Mouse (Mus musculus): ENCODE results near the gene Sv2a.
"Not testable (repeated sequence)": the region's sequence is repeated elsewhere in the genome, so short reads cannot be mapped to it uniquely, and the experiment has no call there.

The Sv2a gene

DNA sequence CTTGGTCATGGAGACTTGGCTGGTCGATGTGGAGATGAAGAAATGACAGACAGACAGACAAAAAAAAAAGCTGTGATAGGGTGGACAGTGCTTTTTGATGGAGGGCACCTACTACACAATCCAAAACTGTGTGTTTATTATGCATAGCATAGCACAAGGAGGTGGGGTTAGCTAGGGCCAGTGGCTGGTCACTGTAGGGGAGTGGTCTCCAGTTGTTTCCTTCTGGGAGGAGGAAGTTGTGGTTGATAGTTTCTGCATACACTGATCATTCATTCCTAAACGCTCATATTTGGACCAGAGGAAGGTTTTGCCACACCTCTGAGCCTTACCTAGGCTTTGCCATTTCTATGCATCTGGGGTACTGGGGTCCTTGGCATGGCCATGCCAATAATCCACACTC lies 49.5 kb downstream of the Sv2a start:
- no peak for TF ChIP-seq GATA4 (IDR thresholded peaks at IDR 0.05; ENCODE audit: insufficient replicate concordance, low read length)

DNA sequence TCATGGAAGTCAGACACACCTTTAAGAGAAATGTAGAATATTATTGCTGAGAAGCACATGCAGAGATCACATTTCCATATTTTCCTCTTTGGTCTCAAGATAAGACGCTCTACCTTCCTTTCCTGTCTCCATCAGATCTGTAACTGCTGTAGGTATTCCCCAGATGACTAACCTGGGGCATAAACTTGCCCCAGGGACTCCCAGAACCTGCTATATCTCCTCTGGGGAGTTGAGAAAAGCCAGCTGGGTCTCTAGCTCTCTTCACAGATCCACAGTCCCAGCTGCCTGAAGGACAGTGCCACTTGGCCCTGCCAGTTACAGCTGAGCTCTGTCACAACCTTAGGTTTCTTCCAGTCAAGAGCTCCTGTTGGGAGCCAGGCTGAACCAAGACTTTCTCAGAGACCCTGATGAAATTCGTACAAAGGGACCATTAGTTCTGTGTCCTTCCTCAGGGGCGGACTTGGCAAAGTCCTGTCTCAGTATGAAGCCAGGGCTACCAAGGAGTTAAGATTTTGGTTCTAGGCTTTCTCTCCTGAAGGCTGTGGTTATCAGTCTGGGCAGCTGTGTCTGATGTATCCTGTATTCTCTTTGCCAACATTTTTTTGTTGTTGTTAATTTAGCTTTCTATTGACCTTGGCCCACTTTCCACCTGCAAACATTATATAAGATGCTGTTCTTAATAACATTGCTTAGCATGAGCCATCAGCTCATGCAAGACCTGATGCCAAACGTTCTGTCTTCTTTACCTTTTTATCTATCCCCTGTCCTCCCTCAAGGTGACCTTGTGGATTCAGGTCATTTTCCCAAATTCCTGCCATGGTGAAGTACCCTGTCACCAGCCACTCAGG lies 50.2 kb downstream of the Sv2a start:
- no peak for TF ChIP-seq GATA4 (IDR thresholded peaks at IDR 0.05; ENCODE audit: insufficient replicate concordance, low read length)

DNA sequence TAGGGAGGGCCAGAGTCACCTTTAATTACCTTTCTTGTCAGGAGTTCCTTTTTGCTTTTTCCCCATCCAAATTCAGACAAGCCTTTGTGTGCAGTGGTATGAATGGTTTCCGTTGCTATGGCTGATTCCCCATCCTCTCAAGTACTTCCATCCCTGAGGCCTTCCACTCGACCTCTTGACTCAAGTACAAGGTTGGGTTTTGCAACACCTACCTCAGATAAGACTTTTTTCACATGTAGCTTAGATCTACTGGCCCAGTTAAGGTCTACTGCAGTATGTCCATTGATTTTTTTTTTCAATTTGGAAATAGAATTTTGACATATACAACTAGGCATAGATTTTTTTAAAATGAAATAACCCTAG lies 50.8 kb downstream of the Sv2a start:
- TF ChIP-seq GATA4 (IDR thresholded peaks at IDR 0.05; ENCODE audit: insufficient replicate concordance, low read length): no peak

DNA sequence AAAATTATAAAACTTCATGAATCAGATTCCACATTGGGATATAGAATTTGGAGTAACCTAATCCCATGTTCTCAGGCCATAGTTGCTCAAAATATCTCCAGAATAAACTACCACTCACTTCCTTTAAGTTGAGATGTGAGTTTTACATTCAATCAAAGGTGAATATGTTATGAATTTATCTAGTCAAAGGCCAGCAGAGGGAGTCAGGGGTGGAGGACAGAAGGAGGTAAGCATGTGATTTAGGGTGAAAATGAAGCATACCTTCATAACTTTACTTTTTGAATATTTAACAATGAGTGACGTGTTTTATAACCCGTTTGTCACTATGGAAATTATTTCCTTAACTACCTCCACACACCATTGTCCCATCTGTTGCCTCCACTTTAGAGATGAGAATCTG lies 54.0 kb downstream of the Sv2a start:
- no peak for TF ChIP-seq GATA4 (IDR thresholded peaks at IDR 0.05; ENCODE audit: insufficient replicate concordance, low read length)

DNA sequence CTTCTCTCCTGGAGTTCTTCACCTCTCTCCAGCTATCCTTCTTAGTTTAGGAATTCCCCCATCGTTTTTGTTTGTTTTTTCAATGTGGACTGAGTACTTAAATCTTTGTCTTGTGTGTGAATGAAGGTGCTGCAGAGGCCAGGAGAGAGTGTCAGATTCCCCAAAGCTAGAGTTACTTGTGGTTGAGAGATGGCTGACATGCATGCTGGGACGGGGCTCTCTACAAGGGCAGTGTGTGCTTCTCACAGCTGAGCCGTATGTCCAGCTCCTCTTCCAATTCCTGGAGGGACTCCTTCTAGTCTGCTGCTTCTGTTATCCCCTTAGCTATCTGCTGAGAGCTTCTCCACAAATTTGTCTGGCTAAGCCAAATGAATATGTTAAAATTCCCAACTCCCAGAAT lies 54.9 kb downstream of the Sv2a start:
- TF ChIP-seq GATA4 (IDR thresholded peaks at IDR 0.05; ENCODE audit: insufficient replicate concordance, low read length): no peak

DNA sequence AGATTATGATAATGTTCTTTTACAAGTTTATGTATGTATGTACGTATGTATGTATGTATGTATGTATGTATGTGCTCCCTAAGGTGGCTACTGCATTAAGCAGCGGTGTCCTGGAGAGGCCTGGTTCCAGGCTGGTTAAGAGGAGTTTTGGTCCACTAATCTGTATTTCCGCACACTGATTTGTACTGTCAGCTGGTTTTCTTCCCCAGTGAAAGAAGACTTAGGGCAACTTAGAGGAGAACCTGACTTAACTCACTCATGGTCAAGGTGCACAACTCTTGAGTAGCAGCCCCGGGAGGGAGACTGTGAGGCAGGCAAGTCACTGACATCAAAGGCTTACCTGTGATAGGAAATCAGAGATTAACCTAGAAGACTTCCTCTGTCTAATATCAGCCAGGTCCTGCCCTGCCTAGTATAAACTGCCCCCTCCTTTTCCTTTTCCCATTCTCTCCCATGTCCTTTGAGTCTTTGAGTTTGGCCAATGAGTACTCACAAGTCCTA lies 55.9 kb downstream of the Sv2a start:
- TF ChIP-seq GATA4 (IDR thresholded peaks at IDR 0.05; ENCODE audit: insufficient replicate concordance, low read length): no peak

DNA sequence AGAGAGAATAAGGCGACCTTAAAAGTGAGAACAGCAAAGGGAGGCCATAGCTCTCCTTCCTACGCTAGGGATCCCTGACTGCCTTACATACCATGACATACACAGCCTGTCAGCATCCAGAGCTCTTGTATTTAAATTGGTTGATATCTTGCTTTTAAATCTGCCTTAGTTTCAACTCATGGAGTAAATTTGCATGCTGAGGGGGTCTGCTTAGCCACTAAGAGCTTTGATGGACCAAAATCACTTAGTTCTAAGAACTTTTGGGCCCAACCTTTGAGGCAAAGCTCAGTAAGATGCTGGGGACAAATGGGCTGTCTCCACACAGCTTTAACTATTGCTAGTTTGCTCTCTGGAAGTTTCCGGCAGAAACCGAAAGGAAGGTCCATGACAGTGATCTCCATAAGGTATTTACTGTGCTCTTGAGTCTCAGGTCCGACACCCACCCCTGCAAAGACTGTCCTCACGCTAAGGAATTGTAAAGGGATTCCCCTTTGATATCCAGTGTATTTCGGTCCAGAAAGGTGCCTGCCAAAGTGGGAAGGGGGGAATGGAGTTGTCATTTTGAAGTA lies 56.5 kb downstream of the Sv2a start:
- no peak for TF ChIP-seq GATA4 (IDR thresholded peaks at IDR 0.05; ENCODE audit: insufficient replicate concordance, low read length)

DNA sequence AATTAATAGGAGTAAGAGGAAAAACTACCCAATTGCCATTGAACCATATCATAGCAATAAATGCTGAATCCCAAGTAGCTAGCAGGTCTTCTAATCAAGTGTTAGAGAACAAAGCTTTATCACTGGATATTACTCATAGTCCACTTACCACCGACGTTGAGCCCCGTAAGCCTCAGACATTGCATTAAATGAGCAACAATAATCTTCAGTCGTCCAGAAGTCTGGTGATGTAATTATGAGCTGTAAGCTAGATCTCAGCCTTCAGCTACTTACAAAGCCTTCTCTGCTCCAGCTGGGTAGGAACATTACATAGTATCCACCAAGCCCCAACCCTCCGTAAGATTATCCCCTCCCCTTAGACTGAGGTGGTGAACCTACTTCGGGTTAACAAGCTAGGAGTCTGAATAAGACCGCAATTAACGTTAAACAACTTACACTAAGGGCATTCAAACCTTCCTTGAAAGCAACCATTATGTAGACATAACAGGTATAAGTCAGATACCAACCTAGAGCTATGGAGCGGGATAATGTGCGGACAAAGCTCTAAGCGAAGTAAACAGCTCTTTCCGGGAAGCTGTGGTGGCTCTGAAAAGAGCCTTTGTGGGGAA lies 57.1 kb downstream of the Sv2a start:
- TF ChIP-seq GATA4 (IDR thresholded peaks at IDR 0.05; ENCODE audit: insufficient replicate concordance, low read length): no peak

DNA sequence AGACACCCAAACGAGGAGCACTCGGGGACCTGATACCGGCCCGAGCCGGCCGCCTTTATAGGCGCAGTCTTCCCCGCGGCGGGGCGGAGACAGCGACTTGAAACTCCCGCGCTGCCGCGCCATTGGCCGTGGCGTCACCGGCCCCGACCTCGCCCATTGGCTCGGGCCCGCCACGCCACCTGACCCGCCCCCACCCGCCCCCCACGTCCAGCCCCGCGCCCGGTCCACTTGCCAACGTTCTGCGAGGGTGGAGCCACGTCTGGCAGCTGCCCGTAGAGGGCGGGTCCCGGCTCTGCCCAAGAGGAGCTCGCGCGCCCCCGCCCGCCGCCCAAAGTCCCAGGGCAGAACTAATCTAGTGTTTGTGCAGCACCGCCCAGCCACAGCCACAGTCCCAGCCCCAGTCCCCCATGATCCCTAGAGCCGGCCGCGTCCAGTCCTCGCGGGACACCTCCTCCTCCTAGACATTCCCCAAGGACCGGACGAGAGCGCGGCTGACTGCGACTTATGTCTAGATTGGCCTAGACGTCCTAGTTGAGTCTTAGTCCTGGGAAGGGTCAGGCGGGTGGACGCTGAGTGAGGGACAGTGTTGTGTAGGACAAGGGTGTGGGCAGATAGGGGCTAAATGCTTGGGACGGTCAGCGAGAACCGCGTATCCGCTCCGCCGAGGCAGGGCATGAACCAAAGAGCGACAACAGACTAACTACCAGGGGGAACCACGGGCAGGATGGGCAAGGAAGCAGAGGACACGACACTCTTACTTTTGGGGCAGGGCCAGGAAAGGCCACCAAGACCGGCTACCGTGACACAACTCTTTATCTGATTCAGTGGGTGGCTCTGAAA lies 58.2 kb downstream of the Sv2a start, which contains the start of gene Hist2h3c2:
Gene Hist2h3c2, minus strand, starts transcription at position 174 of the 840 bp plus-strand sequence.
- not testable (repeated sequence) for TF ChIP-seq GATA4 (IDR thresholded peaks at IDR 0.05; ENCODE audit: insufficient replicate concordance, low read length)

DNA sequence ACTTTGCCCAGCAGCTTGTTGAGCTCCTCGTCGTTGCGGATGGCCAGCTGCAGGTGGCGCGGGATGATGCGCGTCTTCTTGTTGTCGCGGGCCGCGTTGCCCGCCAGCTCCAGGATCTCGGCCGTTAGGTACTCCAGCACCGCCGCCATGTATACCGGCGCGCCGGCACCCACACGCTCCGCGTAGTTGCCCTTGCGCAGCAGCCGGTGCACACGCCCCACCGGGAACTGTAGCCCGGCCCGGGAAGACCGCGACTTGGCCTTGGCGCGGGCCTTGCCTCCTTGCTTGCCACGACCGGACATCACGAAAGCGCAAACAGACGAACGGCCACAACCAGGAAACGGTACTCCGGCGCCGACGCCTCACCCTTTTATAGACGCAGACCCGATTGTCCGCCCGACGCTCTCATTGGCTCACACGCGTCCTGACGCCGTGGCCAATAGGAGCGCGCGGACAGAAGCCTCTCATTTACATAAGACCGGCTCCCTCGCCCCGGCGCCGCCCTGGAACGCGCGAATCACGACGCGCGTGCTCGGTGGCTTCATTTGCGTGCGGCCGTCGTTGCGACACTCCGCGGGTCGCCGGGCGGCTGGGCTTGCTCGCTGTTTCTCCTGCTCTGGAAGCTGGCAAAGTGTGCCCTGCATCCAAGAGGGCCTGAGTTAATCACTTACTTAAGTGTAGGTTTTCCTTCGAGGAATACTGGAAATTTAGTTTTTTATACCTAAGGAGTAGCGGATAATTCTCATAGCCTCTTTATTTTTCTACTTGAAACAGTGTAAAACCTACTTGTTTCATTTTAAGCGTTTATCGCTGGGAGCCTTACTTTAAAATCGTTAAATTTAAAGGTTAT lies 59.2 kb downstream of the Sv2a start, which contains the start of gene Hist2h2aa2:
Gene Hist2h2aa2, minus strand, starts transcription at position 328 of the 850 bp plus-strand sequence.
- TF ChIP-seq GATA4 (IDR thresholded peaks at IDR 0.05; ENCODE audit: insufficient replicate concordance, low read length): not testable (repeated sequence)

DNA sequence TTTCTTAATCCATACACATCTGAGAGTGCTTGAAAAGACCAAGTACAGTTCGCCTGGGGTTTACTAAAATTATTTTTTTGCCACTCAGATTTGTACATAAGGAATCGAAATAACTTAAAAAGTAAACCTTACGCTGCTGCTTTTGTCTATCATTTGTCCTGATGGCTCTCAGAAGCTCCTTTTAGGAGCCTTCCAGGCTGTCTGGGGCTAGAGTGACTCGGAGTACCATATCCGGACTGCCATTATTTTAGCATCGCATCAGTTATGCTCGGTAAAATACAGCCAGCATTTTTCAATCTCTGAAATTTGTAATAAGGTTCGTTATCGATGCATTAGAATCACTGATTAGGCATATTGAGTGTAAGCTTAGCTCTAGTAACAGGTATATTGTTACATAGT lies 59.8 kb downstream of the Sv2a start:
- TF ChIP-seq GATA4 (IDR thresholded peaks at IDR 0.05; ENCODE audit: insufficient replicate concordance, low read length): no peak

DNA sequence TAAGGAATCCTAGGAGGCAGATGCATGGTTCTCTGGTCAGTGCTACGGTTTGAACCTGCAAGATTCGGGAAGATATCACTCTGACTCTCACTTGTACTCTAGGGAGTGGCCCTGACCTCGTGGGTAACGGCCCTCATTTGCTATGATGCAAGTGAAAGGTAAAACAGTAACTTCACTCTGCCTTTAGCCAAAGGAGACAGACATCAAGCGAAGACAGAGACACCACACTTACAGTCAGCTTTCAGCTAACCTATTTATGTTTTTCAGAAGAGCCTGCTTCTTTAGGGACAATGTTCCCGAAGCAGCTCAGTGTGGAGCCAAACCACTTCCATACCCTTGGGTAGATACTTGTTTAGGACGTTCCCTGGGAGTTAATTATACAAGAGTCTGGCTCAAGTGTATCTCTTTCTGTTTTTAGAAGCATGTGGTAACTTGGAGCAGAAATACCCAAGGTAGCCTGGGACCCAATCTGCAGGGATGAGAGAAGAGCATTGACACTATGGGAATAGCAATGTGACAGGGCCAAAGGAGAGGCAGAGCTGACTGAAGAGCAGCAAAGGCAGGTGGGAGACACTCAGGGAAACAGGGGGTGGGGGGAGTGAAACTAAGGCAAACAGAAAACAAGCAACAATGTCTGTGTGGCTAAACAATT lies 63.1 kb downstream of the Sv2a start:
- no peak for TF ChIP-seq GATA4 (IDR thresholded peaks at IDR 0.05; ENCODE audit: insufficient replicate concordance, low read length)

Data from liver, adult (tissue).